In the genomic region with DNA sequence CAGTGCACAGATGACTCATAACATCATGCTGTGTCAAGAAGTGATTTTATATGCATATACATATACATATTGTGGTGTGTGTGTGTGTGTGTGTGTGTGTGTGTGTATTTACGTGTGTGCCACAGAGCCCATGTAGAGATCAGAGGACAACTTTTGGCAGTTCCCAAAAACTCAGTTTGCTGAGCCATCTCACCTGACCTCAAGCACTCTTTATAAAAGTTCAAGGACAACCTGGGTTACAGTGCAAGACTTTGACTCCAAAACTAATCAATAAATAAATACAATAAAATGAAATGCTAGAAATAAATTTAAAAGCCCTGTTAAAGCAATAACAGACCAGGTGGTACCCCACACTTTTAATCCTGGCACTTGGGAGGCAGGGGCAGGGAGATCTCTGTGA, we compare ENCODE assay signal across 8 mouse cellular contexts. TPM values are rescaled to one million over a fixed set of nuclear protein-coding genes. Genes with fewer than 3 reads are reported as not detected.
A peak's percentile ranks its signal among the peaks of the same experiment; 100 is the strongest.
DNase-seq lines count a peak whose midpoint lies in the region; ATAC-seq and TF ChIP-seq lines count a peak whose summit lies in the region.

No protein-coding gene starts in this region.

- peak overlapping the region; percentile 68 for H3K4me3 ChIP-seq in kidney, embryonic 16.5 days (ENCODE audit: low read length)
- peak overlapping the region; percentile 73 for H3K4me3 ChIP-seq in embryonic facial prominence, embryonic 10.5 days
- H3K4me3 ChIP-seq in myocyte = peak overlapping the region; percentile 33

- H3K4me1 ChIP-seq in kidney, embryonic 16.5 days (ENCODE audit: insufficient read depth, low read length) = peaks cover 15% of the 10 kb centered on the region
- peaks cover 30% of the 10 kb centered on the region for H3K4me1 ChIP-seq in embryonic facial prominence, embryonic 10.5 days

- no peaks in the 10 kb centered on the region for H3K27me3 ChIP-seq in kidney, embryonic 16.5 days (ENCODE audit: insufficient read depth, low read length)
- peaks cover 21% of the 10 kb centered on the region for H3K27me3 ChIP-seq in embryonic facial prominence, embryonic 10.5 days (replicated peaks; ENCODE audit: low read depth, poor library complexity, severe bottlenecking)
- H3K27me3 ChIP-seq in myocyte (ENCODE audit: control insufficient read depth, insufficient read depth, insufficient read length) = no peaks in the 10 kb centered on the region

- no peaks in the 10 kb centered on the region for H3K79me2 ChIP-seq in myocyte (ENCODE audit: control insufficient read depth, insufficient read depth)

- H3K9ac ChIP-seq in kidney, embryonic 16.5 days (replicated peaks; ENCODE audit: low read length) = peak overlapping the region; percentile 63

- TF ChIP-seq POLR2A in myocyte (IDR thresholded peaks at IDR 0.05; ENCODE audit: insufficient read length, low read depth) = no peak

- no peak overlapping the region for H3ac ChIP-seq in myocyte (ENCODE audit: control insufficient read depth, insufficient read length)

- peak overlapping the region; percentile 97 for H3K4me2 ChIP-seq in kidney, embryonic 16.5 days (replicated peaks; ENCODE audit: low read depth, low read length)
- peak overlapping the region; percentile 96 for H3K4me2 ChIP-seq in myocyte (ENCODE audit: low read depth)

- no peak overlapping the region for H3K27ac ChIP-seq in kidney, embryonic 16.5 days (ENCODE audit: low read length)
- H3K27ac ChIP-seq in embryonic facial prominence, embryonic 10.5 days (replicated peaks) = no peak overlapping the region

- WGBS in kidney, embryonic 16.5 days = 78% methylated on average over 1 of the region's 1 CpGs
- WGBS in embryonic facial prominence, embryonic 10.5 days = 82% methylated on average over 1 of the region's 1 CpGs

- H3K36me3 ChIP-seq in kidney, embryonic 16.5 days (ENCODE audit: insufficient read depth, low read length) = no peaks in the 10 kb centered on the region
- no peaks in the 10 kb centered on the region for H3K36me3 ChIP-seq in embryonic facial prominence, embryonic 10.5 days (replicated peaks)
- no peaks in the 10 kb centered on the region for H3K36me3 ChIP-seq in myocyte (ENCODE audit: control insufficient read depth, insufficient read depth)

- H3K9me3 ChIP-seq in kidney, embryonic 16.5 days (ENCODE audit: low read length) = no peaks in the 10 kb centered on the region
- no peaks in the 10 kb centered on the region for H3K9me3 ChIP-seq in embryonic facial prominence, embryonic 10.5 days

- no peak for DNase-seq in kidney, postnatal 14 days
- no peak for DNase-seq in embryonic facial prominence, embryonic 10.5 days (ENCODE audit: low spot score)
- peak; percentile 23 for DNase-seq in induced T-regulatory cell, adult 2 months (ENCODE audit: low read depth)
- no peak for DNase-seq in frontal cortex, postnatal 36 days (ENCODE audit: low spot score in 2 of 2)
- DNase-seq in embryo, embryonic 9.5 days (ENCODE audit: extremely low spot score) = no peak
- DNase-seq in thymus, postnatal 0 days (ENCODE audit: low spot score) = no peak

- no peak for ATAC-seq in kidney, embryonic 16.5 days (ENCODE audit: low FRiP score, low TSS enrichment)

TF ChIP-seq in myocyte, 11 proteins besides CTCF, POLR2A, EP300 and RAD21:
- TF ChIP-seq POLR2AphosphoS2 (IDR thresholded peaks at IDR 0.05; ENCODE audit: insufficient read length, low read depth) (no peak), TCF12 (IDR thresholded peaks at IDR 0.05; ENCODE audit: insufficient read depth, poor library complexity, severe bottlenecking) (no peak), MYOG (IDR thresholded peaks at IDR 0.05; ENCODE audit: control insufficient read depth in 1 of 3, insufficient read depth in 1 of 3, insufficient read length in 2 of 3, low read depth in 2 of 3) (no peak), CEBPB (IDR thresholded peaks at IDR 0.05; ENCODE audit: insufficient read depth, poor library complexity, severe bottlenecking) (no peak), MAX (IDR thresholded peaks at IDR 0.05; ENCODE audit: low read depth) (no peak), SRF (IDR thresholded peaks at IDR 0.05; ENCODE audit: control insufficient read depth, insufficient read length, low read depth) (no peak), TCF3 (IDR thresholded peaks at IDR 0.05; ENCODE audit: insufficient read length, low read depth) (no peak), E2F4 (IDR thresholded peaks at IDR 0.05; ENCODE audit: insufficient read depth) (no peak), REST (IDR thresholded peaks at IDR 0.05; ENCODE audit: insufficient read depth, insufficient read length) (no peak), MYOD1 (IDR thresholded peaks at IDR 0.05; ENCODE audit: control insufficient read depth in 1 of 3, insufficient read length in 2 of 3, low read depth in 2 of 3) (no peak), USF1 (IDR thresholded peaks at IDR 0.05; ENCODE audit: low read depth) (no peak)

RNA-seq across cellular contexts. Expression of a gene that starts 0.8 kb away (rescaled TPM):
- 5.0 and 6.4 TPM in 2 replicates for polyA plus RNA-seq in kidney, embryonic 16.5 days (2015; fragmentation: Nextera tagmentation; extraction: Ambion mirVana)
- 2.6 and 2.9 TPM in 2 replicates for polyA plus RNA-seq in embryonic facial prominence, embryonic 10.5 days (2016; fragmentation: Nextera tagmentation; extraction: Ambion mirVana)
- 2.6 TPM for polyA plus RNA-seq in myocyte (2012; fragmentation: generic; extraction: Trizol)
- 6.2 and 9.0 TPM in 2 replicates for polyA plus RNA-seq in thymus, postnatal 0 days (2015; fragmentation: Nextera tagmentation; extraction: Ambion mirVana)

RNA-seq across cellular contexts. Expression of a gene that starts 22.8 kb away (rescaled TPM):
- 28.0 and 34.8 TPM in 2 replicates for polyA plus RNA-seq in kidney, embryonic 16.5 days (2015; fragmentation: Nextera tagmentation; extraction: Ambion mirVana)
- 47.0 and 50.8 TPM in 2 replicates for polyA plus RNA-seq in embryonic facial prominence, embryonic 10.5 days (2016; fragmentation: Nextera tagmentation; extraction: Ambion mirVana)
- polyA plus RNA-seq in myocyte (2012; fragmentation: generic; extraction: Trizol) = 15.4 TPM
- polyA plus RNA-seq in thymus, postnatal 0 days (2015; fragmentation: Nextera tagmentation; extraction: Ambion mirVana) = 29.6 and 34.5 TPM in 2 replicates

RNA-seq across cellular contexts. Expression of a gene that starts 23.0 kb away (rescaled TPM):
- 23.8 and 31.5 TPM in 2 replicates for polyA plus RNA-seq in kidney, embryonic 16.5 days (2015; fragmentation: Nextera tagmentation; extraction: Ambion mirVana)
- 30.8 and 31.9 TPM in 2 replicates for polyA plus RNA-seq in embryonic facial prominence, embryonic 10.5 days (2016; fragmentation: Nextera tagmentation; extraction: Ambion mirVana)
- 35.4 TPM for polyA plus RNA-seq in myocyte (2012; fragmentation: generic; extraction: Trizol)
- 17.9 and 18.4 TPM in 2 replicates for polyA plus RNA-seq in thymus, postnatal 0 days (2015; fragmentation: Nextera tagmentation; extraction: Ambion mirVana)

RNA-seq across cellular contexts. Expression of a gene that starts 39.1 kb away (rescaled TPM):
- polyA plus RNA-seq in kidney, embryonic 16.5 days (2015; fragmentation: Nextera tagmentation; extraction: Ambion mirVana) = 81.7 and 87.8 TPM in 2 replicates
- polyA plus RNA-seq in embryonic facial prominence, embryonic 10.5 days (2016; fragmentation: Nextera tagmentation; extraction: Ambion mirVana) = 66.1 and 72.1 TPM in 2 replicates
- 132 TPM for polyA plus RNA-seq in myocyte (2012; fragmentation: generic; extraction: Trizol)
- polyA plus RNA-seq in thymus, postnatal 0 days (2015; fragmentation: Nextera tagmentation; extraction: Ambion mirVana) = 41.5 and 44.1 TPM in 2 replicates
